Mouse (Mus musculus): ENCODE measurements around the gene Parvb.

Parvb gene

DNA sequence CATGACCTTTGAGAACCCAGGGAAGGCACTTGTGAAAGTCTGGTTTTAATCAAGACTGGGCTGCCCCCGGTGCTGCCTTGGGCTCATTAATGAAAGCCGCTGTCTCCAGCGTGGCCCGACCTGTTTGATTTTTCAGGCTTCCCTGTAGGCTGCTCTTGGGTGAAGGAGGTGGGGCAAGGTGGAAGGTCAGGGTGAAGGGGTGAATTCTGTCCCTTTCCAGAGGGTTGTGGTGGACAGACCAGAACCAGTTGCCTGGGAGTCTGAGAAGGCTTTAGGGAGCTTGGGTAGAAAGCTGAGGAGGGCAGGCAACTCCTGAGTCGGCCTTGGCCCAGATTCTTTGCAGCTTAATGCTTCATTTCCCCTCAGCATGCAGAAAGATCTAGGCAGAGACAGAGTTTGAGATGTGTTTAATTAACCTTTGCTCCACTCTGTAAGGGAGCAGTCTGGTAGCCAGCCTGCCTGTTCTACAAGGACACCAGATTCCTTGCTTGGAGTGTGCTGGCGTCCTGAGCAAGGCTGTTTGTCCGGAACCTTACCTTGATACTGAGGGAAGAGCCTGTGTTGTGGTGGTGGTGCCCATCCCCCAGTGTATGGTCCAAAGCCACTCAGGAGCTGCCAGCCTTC lies 15.3 kb upstream of the Parvb start:
- no peak for DNase-seq (ENCODE audit: low spot score in 2 of 2)

DNA sequence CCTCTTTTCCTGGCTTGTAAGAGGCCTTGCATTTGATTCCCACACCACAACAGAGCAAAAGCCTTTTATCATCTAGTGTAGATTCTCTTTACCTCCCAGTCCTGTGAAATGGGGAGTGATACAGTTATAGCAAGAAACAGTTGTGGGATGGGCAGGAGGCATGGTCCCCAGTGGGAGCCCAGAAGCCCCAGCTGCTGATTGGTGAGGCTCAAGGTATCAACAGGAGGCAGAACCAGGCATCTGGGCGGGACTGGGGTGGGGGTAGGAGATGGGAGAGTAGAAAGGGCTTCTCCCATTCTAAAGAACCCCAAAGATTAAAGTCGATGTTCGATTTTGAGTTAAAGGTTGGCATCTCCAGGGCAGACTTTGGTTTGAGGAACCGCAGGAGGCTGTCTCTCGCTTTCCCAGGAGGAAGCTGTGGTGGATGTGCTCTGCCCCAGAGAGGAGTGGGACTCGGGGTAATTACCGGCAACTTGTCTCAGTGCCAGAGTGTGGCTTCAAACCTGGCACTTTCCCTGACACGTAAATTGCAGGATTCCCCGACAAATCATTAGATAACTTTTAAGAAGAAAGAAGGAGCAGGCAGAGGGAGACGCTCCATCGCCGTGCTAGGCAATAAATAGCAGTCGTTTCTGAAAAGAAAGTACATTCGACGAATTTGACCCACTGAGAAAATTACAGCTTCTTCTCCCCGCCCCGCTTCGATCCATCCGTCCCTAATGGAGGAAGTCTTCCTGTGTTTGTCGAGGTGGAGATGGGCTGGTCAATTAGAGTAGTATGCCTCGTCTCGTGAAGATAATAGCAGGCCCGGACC lies 13.7 kb upstream of the Parvb start:
- DNase-seq (ENCODE audit: low spot score in 2 of 2): no peak

DNA sequence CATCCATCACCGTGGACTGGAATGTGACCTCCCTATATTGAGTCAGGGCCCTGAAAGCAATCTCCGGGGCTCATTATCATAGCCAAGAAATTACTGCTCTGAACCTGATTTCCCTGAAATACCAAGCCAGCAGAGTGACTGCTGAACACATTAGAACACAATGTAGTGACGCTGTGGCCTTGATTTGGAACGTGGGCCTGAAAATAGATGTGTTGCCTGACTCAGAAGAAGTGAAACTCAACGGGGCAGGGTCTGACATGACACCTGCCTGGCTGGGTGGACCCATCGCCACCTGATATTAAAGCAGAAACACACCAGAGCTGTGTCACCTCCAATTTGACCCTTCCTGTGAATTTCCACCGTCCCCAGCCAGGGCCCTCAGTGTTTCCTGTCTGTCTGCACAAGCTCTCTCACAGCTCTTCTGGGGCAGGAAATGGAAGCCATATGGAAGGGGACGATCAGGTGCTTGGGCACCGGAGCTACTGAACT lies 13.0 kb upstream of the Parvb start:
- no peak for DNase-seq (ENCODE audit: low spot score in 2 of 2)

DNA sequence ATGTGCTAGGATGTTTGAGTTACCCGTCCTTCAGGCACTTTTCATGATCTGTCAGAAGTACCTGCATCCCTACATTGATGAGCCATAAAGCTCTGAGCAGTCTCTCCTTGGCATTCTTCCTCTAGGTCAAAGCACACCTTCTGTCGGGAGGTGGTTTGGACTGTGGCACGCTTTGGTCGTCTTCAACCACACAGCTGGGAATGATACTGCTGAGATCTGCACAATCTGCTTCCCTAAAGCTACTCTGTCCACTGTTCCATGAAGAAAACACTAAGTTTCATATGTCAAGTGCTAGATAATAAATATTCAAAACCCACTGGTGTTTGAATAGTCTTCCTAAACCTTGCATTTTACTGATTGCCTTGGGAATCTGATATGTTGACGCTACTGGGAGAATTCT lies 10.3 kb upstream of the Parvb start:
- DNase-seq (ENCODE audit: low spot score in 2 of 2): no peak

DNA sequence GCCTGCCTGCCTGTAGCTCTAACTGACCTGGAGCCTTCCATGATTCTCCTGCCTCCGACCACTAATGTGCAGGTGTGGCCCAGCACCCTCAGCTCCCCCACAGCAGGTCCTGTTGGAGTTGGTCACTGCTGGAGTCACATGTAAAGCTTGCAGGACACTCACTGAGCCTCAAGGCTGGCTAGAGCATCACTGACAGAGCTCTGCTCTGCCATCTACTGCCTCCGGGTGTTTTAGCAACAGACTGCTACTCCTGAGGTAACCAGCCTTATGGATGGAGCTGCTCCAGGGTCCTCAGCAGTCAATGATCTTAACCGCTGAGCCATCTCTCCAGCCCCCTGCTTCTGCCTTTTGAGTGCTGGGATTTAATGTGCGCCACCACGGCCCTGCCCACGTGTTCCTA lies 8.4 kb upstream of the Parvb start:
- DNase-seq (ENCODE audit: low spot score in 2 of 2): no peak

DNA sequence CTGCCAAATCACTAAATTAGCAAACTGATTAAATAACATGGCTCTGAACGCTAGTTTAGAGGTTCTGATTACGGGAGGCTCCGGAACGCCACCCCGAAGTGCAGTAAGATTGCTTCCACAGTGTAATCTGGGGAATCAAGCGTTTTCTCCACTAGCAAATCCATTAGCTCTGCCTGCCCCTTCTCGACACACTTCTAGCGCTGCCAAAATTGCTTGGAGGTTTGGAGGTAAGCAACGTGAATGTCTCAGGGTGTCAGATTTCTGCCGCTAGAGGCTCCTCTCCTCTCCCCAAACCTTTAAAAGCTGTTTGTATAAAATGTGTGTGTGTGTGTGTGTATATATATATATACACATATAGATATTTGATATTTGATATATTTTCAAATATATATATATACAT lies 7.1 kb upstream of the Parvb start:
- DNase-seq (ENCODE audit: low spot score in 2 of 2): no peak

DNA sequence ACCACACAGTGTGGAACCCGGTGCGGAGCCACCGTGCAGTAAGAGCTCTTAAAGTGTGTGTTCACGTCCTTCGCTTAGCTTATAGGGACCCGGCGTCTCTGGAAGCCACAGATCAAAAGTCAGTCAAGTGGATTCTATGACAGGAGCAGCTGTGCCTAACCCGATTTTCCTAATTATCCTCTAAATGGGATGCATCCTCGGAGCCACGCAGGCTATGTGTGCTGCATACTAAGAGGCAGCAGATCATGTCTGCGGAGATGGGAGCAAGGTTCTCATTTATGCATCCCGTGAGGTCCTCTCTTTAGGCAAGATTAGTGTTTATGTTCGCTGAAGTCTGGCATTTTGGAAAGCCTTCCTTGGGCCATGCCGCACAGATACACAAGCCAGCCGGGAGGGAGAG lies 4.9 kb upstream of the Parvb start:
- no peak for DNase-seq (ENCODE audit: low spot score in 2 of 2)

DNA sequence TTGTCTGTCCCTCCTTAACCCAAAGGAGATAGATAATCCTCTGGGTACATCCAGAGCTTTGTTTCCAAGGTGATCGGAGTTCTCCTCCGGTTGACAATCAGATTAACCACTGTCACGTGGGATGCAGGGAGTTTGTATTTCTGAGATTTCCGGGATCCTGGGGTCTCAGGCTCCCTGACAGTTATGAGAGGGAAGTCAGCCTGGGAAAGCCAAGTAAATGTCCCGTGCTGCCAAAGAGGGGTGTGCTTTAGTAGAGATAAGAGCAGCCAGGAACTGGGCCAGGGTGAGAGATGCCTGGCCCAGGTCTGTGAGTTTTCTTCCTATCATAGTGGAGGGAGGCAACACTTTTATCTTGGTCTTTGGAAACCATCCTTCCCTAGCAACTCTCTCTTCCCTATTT lies 1.2 kb upstream of the Parvb start:
- DNase-seq (ENCODE audit: low spot score in 2 of 2): no peak

DNA sequence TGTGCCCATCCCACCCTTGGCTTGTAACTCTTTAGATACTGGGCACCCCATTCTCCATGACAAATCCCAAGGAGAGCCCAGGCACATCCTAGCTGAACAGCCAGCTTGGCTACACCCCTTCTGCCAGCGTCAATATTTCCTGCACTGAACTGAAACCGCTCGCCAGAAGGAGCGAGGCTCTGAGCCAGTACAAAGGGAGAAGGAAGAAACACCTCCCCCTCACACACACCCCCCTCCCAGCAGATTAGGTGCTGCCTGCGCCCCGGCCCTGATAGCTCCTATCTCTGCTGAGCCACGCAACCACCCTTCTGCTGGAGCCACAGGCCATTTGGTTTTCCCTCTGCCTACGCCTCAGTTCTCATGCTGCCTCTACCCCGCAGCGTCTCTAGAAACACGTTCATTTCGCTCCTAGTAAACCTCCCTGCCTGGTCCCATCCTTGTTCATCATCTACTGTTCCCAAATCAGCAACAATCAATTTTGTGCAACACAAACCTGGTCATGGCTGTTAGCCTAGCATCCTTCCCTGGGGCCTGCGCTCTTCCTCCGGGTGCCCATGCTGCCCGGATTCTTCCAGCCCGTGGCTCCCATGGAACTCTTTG lies 630 bp upstream of the Parvb start:
- DNase-seq (ENCODE audit: low spot score in 2 of 2): peak; percentile 66 to 72

DNA sequence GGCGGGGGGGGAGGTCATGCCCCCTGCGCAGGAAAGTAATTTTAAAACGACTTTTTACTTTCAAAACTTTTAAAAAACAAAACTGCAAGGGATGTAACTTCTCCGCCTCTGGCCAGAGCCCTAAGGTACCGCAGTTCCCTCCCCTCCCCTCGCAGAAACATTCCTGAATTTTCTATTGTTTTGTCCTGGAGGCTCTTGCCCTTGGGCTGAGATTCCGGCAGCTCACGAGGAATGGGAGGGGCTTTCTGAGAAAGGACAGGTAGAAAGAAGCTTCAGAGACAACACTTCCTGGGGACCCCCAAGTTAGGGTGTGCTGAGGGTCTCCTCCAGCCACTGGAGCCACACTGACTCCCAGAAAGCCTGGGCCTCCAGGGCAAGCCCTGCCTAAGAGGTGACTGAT lies 766 bp downstream of the Parvb start:
- no peak for DNase-seq (ENCODE audit: low spot score in 2 of 2)

DNA sequence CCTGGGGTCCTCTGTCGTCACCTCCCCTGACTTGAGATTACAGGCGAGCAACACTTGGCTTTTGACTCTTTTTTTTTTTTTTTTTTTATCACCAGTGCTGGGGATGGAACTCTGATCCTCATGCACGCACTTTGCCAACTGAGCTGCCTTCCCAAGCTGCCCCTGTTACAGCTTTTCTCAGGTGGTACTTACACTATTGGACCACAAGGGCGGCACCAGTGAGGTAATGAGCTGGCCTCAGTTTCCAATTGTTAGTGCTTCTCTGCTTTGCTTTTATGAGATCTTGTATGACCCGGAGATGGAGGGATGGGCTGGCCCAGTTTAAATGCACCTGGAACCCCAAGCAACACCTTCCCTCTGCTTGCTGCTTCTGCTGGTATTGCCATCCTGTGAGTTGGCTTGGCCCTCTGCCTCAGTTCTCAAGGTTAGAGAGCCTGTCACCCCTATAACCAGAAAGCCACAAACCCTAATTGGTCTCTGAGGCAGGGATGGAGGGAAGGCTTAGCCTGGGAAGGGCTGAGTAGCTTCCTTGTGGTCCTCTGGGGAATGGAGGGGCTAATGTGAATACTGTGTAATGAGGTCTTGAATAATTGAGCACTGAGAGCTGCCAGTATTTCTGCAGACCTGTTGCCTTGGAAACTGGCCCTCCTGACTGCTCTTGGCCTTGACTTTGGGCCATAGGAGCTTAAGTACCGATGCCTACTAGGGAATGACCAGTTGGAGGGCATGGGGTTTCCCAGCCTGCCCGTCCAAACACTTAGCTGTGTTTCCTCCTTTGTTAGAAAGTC lies 3.1 kb downstream of the Parvb start:
- DNase-seq (ENCODE audit: low spot score in 2 of 2): no peak

DNA sequence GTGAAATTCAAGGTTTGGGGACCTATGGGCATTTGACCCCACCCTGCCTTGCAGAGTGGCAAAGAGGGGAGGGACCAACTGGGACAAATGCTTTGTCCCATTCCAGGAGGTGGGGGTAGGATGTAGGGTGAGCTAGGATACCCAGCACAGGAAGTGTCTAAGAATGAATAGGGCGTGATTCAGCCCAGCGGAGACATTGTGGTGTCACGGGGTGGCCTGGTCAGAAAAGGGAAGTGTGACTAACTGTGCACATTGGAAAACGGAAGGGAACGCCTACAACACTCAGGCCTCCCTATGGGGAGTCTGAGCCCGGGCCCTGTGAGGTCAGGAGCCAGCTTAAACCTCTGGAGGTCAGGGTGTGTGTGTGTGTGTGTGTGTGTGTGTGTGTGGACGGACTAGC lies 3.8 kb downstream of the Parvb start:
- DNase-seq (ENCODE audit: low spot score in 2 of 2): no peak

DNA sequence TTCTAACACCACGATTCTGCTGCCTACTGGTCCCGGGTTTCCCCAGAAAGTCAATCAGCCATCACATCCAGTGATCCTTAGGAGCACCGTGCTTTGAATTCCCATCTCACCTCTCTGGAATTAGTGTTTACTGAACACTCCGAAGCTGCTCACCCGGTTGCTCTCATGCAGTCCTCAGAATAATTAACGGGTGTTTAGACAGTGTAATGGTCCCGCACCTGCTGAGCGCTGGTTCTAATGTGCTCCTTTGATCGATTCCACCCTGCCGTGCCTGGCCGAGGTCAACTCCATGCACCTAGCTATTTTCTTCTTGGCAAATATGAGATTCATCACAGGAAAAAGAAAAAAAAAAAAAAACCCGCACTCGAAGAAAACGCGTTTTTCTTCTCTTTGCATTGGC lies 6.7 kb downstream of the Parvb start:
- DNase-seq (ENCODE audit: low spot score in 2 of 2): no peak

DNA sequence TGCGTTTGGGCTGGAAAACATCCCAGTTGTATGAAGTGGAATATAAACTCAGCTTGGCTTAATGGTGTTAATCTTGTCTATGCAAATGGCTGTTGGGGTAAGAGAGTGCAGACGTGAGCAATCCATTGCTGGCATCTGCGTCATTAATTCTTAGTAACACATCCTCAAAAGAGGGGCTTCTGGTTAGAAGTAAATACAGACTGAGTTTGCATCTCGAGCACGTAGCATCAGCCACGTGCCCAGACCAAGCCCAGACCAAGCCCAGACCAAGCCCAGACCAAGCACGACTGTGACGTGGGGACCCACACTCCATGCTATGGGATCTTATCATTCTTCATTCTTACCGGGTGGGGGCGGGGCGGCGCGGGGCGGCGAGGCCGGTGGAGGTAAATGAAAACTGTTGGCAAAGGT lies 7.2 kb downstream of the Parvb start:
- no peak for DNase-seq (ENCODE audit: low spot score in 2 of 2)

DNA sequence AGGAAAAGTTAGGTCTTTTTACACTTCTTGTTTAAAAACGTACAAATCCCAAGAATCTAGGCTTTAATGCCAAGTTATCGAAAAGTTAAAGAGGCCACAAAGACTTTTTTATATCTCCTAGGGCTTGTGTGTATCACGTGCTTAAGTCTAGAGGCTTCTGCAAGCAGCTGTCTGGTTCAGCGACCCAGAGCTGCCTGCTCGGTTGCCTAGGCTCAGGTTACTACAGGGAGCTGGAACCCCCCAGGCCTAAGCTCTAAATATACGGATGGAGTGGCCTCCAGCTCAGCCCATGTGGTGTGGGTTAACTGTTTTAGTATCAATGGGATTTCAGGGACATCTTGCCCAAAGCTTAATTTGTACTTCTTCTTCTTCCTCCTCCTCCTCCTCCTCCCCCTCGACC lies 9.7 kb downstream of the Parvb start:
- no peak for DNase-seq (ENCODE audit: low spot score in 2 of 2)

DNA sequence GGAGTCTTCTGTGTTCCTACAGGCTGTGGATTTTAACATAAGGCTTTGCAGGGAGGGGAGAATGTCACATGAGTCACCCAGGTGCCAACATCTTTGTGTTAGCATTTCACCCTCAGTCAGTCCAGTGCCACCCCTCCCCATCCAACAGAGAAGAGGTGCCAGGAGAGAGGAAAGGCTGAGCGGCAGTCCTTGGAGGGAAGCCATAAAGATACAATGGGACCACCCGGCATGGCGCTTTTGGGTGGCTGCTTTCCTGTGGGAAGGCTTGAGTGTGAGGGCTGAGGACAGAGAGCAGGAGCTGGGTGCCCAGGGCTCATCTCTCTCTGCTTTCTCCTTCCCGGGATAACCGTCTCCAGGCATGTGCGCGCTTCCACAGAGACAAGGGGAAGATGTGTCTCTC lies 13.3 kb downstream of the Parvb start:
- DNase-seq (ENCODE audit: low spot score in 2 of 2): no peak

DNA sequence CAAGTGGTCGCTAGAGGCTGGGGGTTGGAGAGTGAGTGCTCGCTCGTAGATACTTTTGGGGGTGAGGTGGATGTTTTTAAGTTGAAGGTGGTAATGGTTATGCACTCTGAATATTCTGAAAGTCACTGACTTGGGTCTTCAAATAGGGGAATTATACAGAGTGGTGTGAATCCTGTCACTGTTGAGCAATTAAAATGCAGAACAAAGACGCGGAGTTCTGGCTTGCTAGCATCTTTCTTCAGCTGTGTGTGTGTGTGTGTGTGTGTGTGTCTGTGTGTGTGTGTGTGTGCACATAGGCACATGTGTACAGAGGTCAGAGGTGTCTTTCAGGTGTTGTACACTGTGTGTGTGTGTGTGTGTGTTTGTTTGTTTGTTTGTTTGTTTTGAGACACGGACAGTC lies 14.4 kb downstream of the Parvb start:
- DNase-seq (ENCODE audit: low spot score in 2 of 2): no peak

DNA sequence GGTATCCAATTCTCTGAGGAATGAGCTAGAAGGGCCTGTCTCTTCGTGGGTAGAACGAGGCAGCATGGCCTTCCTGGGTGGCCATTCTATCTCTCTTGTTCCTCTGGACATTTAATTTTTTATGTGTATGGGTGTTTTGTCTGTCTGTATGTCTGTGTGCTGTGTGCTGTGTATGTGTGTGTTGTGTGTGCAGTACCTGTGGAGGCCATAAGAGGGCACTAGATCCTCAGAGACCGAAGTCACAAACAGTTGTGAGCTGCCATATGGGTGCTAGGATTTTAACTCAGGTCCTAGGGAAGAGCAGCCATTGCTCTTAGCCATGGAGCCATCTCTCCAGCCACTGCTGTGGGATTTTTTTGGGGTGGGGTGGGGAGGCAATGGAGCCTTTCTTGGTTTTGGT lies 15.5 kb downstream of the Parvb start:
- no peak for DNase-seq (ENCODE audit: low spot score in 2 of 2)

DNA sequence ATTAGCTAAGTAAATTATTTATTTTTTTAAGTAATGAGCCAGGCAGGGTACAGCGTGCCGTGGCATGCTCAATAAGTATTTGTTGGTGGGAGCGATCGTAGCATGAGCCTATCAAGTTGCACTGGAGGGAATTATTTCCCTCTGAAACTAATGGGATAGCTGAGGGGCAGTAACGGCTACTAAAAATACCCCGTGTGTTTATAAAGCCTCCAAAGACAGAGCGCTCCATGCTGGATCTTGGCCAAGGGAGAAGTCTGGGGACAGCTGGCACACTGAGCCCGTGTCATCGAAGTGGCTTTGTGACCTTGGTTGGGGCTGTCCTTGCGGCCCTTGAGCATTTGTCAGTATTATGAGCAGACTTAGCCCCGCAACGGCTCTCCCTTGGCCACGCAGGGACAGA lies 19.4 kb downstream of the Parvb start:
- no peak for DNase-seq (ENCODE audit: low spot score in 2 of 2)

DNA sequence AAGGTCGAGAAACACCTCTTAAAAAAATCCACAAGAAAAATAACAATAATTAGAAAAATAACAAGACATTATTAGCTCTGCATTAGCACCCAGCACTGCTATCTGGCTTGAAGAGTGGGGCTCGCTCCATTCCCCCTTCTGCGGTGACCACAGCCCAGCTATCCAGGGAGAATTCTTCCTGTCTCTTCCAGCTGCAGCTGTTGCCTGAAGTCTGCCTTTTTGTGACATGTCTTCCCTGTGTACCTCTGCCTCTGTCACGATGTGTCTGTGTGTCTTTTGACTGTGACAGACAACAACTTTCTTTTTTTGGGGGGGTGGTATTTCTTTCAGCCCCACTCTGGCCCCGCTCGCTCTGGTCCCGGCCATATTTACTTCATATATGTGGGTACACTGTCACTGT lies 20.8 kb downstream of the Parvb start:
- no peak for DNase-seq (ENCODE audit: low spot score in 2 of 2)

DNA sequence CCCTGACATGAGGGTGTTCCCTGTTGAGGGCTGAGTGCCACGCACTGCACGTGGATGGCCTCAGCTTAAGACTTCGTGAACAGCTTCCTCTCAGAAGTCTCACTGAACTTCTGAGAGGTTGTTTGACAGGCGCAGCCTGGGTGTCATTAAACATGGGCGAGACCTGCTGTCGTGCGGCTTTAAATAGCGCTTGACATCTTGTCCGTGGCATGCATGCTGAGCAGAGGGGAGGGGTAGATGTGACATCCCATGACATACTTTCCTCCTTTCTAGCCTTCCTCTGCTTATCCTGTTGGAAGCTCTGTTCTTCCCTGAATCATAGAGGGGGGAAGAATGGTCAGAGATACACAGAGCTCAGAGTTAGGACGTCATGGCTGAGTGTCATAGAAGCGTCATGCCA lies 21.9 kb downstream of the Parvb start:
- no peak for DNase-seq (ENCODE audit: low spot score in 2 of 2)

DNA sequence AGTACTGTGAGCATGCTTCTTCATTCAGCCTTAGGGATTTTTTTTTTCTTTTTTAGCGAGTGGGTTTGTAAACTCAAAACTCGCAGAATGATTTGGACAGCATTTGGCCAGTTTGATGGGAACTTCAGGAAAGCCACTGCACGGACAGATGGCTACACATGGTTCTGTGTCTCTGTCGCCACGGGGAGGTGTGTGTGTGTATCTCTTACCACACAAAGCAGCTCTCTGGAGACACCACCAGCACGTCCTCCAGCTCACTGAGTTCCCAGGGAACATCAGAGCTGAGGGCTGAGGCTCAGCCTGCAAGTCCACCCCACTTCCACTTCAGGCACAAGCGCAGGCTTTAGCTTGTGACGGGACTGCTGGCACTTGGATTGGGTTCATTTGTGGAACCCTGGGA lies 22.5 kb downstream of the Parvb start:
- DNase-seq (ENCODE audit: low spot score in 2 of 2): no peak
